Mouse (Mus musculus): Measurements from ENCODE around the gene Rorc. TPM values are rescaled to one million over a fixed set of nuclear protein-coding genes. Genes with fewer than 3 reads are reported as not detected.
A peak's percentile ranks its signal among the peaks of the same experiment; 100 is the strongest.

Rorc gene
- total RNA-seq (2021) = 10 to 100 TPM; 15.8 to 22.8 TPM
- long read RNA-seq, experiment 1, transcript Rorc-201 (11 exons, 2,136 nt) = major isoform, 42 of 59 reads
- long read RNA-seq, experiment 1, partial matches to known transcripts = 7 of 59 reads
- long read RNA-seq, experiment 1, other reads (novel, unspliced or antisense) = 10 of 59 reads
- long read RNA-seq, experiment 2, transcript Rorc-201 (11 exons, 2,136 nt) = major isoform, 30 of 36 reads
- long read RNA-seq, experiment 2, partial matches to known transcripts = 1 of 36 reads
- long read RNA-seq, experiment 2, other reads (novel, unspliced or antisense) = 5 of 36 reads

DNA sequence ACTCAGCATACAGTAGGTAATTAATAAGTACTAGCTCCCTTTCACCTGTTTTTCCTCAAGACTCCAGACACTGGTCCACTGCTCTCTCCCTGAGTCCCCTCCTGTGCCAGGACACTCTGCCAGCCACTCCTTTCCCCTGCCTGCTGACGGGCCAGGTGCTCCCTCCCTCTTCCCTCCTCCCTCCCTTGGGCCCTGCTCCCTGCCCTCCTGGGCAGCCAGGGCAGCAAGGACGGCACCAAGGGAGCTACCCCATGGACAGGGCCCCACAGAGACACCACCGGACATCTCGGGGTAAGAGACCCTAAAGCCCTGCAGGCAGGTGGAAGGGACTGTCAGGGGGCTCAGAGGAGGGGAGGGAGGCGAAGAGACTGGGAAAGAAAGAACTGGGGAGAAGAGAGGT lies at the start of gene Rorc:
Gene Rorc, plus strand, starts transcription at position 154 of the 400 bp plus-strand sequence.
- intact Hi-C loops (cut with DNase I; ENCODE audit: low total_unique reads) = no loop called here

DNA sequence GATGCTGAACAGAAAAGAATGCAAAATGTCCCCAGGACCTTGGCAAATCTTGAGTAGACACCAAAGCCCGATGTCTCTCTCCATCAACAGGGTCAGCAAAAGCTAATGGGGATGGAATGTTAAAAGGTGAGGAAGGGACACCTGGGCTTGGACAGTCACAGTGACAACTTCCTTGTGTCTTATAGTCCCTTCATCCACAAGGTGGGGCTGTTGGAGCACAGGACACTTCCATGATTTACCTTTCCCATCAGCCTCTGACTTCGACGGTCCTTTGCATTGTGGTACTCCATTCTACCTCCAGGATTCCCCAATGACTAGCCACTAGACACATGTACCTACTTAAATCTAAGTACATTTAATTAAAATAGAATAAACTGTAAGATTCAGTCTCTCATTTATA lies 43.9 kb upstream of the Rorc start:
- intact Hi-C loops (cut with DNase I; ENCODE audit: low total_unique reads) = no loop called here
- no peak for DNase-seq

More for the DNA sequence above, at the start of gene Rorc:
- DNase-seq = peak; percentile 65

- intact Hi-C loops (cut with DNase I; ENCODE audit: low total_unique reads) = no loop called here
Measured at GRCm38 (mm10) chr3:94334442-94334841, 38.2 kb upstream of the Rorc start.

GRCm38 (mm10) chr3:94338522-94338921 lies 34.1 kb upstream of the Rorc start:
- intact Hi-C loops (cut with DNase I; ENCODE audit: low total_unique reads) = no loop called here
- DNase-seq = no peak

More at GRCm38 (mm10) chr3:94334442-94334841, 38.2 kb upstream of the Rorc start:
- DNase-seq = no peak

DNA sequence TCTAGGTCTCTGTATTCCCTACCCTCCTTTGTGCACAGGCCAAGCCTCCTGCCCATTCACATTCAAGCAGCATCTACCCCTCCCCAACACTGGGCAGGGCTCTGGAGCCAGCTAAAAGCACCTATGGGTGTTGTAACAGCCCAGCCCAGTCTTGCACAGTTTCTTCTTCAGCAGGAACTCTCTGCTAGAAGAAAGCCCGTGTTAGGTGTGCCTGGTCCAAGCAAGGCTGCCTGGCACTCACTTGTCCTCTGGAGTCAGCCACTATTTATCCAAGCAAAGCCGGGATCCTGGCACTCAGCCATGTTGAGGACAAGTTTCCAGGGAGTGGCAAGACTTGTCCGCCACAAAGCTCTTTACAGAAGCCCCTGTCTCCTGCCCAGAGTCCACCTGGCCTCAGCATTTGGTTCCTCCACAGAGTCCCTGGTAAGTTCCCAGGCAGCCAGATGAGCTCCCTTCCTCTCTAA lies 30.6 kb upstream of the Rorc start, which contains the start of gene Them5:
Gene Them5, plus strand, starts transcription at position 141 of the 464 bp plus-strand sequence.
- intact Hi-C loops (cut with DNase I; ENCODE audit: low total_unique reads) = no loop called here
- DNase-seq = no peak

- DNase-seq = no peak
- intact Hi-C loops (cut with DNase I; ENCODE audit: low total_unique reads) = no loop called here
Measured at GRCm38 (mm10) chr3:94342552-94342951, 30.0 kb upstream of the Rorc start.

DNA sequence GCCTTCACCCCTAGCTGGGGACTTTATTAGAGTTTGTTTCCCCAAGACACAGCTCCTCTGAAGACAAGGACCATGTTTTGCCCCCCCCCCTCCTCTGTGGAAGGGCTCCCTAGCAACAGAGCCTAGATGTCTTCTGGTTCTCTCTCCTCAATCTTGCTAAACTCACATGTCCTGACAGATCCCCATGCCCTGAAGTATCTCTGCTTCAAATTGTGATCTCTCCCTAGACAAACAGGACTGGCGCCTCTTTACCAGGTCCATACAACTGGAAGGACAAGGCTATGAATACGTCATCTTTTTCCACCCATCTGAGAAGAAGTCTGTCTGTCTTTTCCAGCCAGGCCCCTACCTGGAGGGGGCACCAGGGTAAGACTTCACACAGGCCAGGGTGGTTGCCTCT lies 28.4 kb upstream of the Rorc start:
- intact Hi-C loops (cut with DNase I; ENCODE audit: low total_unique reads) = no loop called here

DNA sequence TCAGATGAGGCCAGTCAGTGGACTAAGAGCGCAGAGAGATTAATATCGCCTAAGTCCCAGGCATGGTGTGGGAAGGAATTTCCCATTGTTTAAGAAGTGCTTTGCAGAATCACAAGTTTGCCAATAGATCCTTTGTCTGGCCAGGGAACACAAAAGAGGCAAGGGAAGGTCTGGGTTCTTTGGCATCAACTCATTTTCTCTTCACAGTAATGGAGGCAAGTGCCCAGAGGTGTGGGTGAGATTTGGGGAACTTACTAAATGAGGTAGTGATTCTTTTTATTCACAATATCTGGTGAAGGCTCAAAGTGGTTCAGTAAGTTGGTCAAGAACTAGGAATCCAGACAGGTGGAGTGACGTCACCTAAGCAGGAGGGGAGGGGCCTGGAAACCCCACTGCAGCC lies 27.7 kb upstream of the Rorc start:
- intact Hi-C loops (cut with DNase I; ENCODE audit: low total_unique reads) = no loop called here
- DNase-seq = no peak

More for the DNA sequence above, 28.4 kb upstream of the Rorc start:
- no peak for DNase-seq

DNA sequence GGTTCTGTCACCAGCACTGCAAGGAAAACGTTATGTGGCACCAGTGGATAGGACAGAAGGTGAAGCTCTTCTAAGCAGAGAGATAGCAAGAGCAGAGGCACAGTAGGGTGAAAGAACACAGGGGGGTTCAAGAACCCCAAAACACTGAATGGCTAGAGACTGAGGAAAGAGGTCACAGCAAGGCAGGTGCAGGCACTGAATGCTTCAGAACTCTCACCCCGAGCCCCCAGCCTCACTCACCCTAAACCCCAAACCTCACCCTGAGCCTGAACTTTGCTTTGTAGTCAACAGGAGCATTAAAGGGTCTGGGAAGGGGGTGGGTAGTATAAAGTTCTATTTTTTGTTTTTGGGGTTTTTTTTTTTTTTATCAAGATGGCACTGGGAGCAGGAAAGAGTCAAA lies 24.4 kb upstream of the Rorc start:
- intact Hi-C loops (cut with DNase I; ENCODE audit: low total_unique reads) = no loop called here
- DNase-seq = no peak

DNA sequence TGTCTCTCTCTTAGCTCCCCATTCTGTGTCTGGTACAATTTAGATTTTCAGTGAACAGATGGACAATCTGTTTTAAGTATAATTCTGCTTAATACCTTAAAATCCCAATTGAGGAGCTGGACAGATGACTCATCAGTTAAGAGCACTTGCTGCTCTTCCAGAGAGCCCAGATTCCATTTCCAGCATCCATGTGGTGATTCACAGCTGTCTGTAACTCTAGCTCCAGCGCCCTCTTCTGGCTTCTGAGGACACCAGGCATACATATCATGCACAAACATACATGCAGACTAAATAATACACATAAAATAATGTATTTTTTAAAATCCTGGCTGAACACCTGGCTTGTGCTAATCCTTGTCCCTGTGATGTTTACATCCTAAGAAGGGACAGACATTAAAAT lies 11.8 kb upstream of the Rorc start:
- intact Hi-C loops (cut with DNase I; ENCODE audit: low total_unique reads) = loop anchor here (10.0 kb wide), 1 partner anchor 244 kb away; no protein-coding TSS in a partner anchor
- no peak for DNase-seq

GRCm38 (mm10) chr3:94362138-94362537 lies 10.5 kb upstream of the Rorc start, which contains the start of gene C2cd4d:
Gene C2cd4d, plus strand, starts transcription at chr3:94362438.
- intact Hi-C loops (cut with DNase I; ENCODE audit: low total_unique reads) = loop anchor here (10.0 kb wide), 1 partner anchor 243 kb away; no protein-coding TSS in a partner anchor
- DNase-seq = no peak

DNA sequence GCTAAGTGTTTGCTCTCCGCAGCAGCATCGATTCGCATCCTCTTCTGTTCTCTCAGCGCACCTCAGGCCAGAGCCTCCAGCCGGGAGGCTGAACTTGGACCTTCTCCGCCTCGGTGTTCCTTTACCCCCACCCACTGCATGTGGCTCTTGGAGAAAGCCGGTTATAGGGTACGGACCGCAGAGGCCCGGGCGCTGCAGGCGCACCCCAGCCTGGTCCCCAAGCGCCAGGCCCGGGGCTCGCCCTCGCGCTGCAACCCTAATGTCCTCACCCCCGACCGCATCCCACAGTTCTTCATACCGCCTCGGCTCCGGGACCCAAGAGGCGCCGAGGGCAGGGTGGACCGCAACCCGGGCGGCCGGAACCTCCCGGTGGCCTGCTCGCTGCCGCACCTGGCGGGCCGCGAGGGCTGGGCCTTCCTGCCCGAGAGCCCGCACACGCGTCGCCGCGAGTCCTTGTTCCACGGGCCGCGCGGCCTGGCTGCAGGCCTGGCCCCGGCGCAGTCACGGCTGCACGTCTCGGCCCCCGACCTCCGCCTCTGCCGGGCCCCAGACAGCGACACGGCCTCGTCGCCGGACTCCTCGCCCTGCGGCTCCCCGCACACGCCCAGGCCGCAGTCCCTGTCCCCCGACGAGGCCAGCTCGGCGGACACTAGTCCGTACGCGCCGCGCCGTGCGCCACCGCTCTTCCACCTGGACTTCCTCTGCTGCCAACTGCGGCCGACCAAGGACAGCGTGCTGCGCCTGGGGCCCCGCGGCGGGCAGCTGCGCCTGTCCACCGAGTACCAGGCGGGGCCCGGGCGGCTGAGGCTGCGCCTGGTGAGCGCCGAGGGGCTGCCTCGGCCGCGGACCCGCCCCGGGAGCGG lies 9.1 kb upstream of the Rorc start:
- DNase-seq = peak; percentile 51
- intact Hi-C loops (cut with DNase I; ENCODE audit: low total_unique reads) = loop anchor here (10.0 kb wide), 1 partner anchor 241 kb away; no protein-coding TSS in a partner anchor

- DNase-seq = no peak
- intact Hi-C loops (cut with DNase I; ENCODE audit: low total_unique reads) = loop anchor here (10.0 kb wide), 1 partner anchor 241 kb away; no protein-coding TSS in a partner anchor
Measured at GRCm38 (mm10) chr3:94364154-94364526, 8.5 kb upstream of the Rorc start.

- intact Hi-C loops (cut with DNase I; ENCODE audit: low total_unique reads) = loop anchor here (5.0 to 10.0 kb wide), 2 partner anchors 86 to 238 kb away; no protein-coding TSS in a partner anchor
- peak; percentile 55 for DNase-seq
Measured at GRCm38 (mm10) chr3:94366761-94367160, 5.8 kb upstream of the Rorc start.

GRCm38 (mm10) chr3:94367511-94367910 lies 5.1 kb upstream of the Rorc start:
- no peak for DNase-seq
- intact Hi-C loops (cut with DNase I; ENCODE audit: low total_unique reads) = loop anchor here (5.0 to 10.0 kb wide), 2 partner anchors 85 to 237 kb away; no protein-coding TSS in a partner anchor

- intact Hi-C loops (cut with DNase I; ENCODE audit: low total_unique reads) = loop anchor here (5.0 to 10.0 kb wide), 2 partner anchors 84 to 236 kb away; no protein-coding TSS in a partner anchor
- DNase-seq = no peak
Measured at GRCm38 (mm10) chr3:94368631-94369030, 4.0 kb upstream of the Rorc start.

- no peak for DNase-seq
- intact Hi-C loops (cut with DNase I; ENCODE audit: low total_unique reads) = loop anchor here (5.0 to 10.0 kb wide), 2 partner anchors 83 to 235 kb away; no protein-coding TSS in a partner anchor
Measured at GRCm38 (mm10) chr3:94369709-94370108, 2.9 kb upstream of the Rorc start.

GRCm38 (mm10) chr3:94371637-94372036 lies 957 bp upstream of the Rorc start:
- DNase-seq = peak; percentile 83
- intact Hi-C loops (cut with DNase I; ENCODE audit: low total_unique reads) = no loop called here

- intact Hi-C loops (cut with DNase I; ENCODE audit: low total_unique reads) = no loop called here
- DNase-seq = no peak
Measured at GRCm38 (mm10) chr3:94372038-94372437, 556 bp upstream of the Rorc start.

GRCm38 (mm10) chr3:94373090-94373489 lies 496 bp downstream of the Rorc start:
- no peak for DNase-seq
- intact Hi-C loops (cut with DNase I; ENCODE audit: low total_unique reads) = no loop called here
